Mouse (Mus musculus): Measurements from ENCODE around the gene Stk10. TPM values are rescaled to one million over a fixed set of nuclear protein-coding genes. Genes with fewer than 3 reads are reported as not detected.

Stk10 gene
- polyA plus RNA-seq, 1 experiment: 7.2 TPM

DNA sequence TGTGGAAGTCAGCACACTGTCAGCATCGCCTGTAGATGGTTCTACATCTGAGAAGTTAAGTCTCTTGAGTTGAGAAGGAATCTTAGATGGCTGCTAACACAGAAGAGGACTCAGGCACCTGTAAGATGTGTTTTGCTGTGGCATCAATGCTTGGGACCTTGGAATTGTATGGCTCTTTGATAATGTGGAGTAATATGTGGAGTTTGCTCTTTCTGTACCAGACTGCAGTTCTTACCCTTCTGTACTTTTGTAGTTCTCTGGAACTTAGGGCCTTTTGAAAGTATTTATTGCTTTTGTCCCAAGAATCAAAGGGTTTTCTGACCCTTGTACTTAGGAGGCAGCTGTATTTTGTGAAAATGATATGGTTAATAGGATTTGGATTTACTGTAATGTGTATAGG is 118.6 kb downstream of the Stk10 start:
- H3K4me3 ChIP-seq (ENCODE audit: low read depth, low read length): no peak overlapping the region
- peaks cover 5% of the 10 kb centered on the region for H3K4me1 ChIP-seq (ENCODE audit: control insufficient read depth, insufficient read depth, low read length)
- TF ChIP-seq EP300 (IDR thresholded peaks at IDR 0.05; ENCODE audit: insufficient read depth, low read depth, low read length) (no peak), CTCF (IDR thresholded peaks at IDR 0.05; ENCODE audit: low read depth, low read length) (no peak), POLR2A (IDR thresholded peaks at IDR 0.05; ENCODE audit: insufficient read depth, low read length) (no peak)
- H3K9me3 ChIP-seq (replicated peaks; ENCODE audit: control insufficient read depth, insufficient read depth, low read length, poor library complexity, severe bottlenecking): no peaks in the 10 kb centered on the region
- no peak overlapping the region for H3K9ac ChIP-seq (ENCODE audit: low read depth, poor library complexity, severe bottlenecking)
- H3K36me3 ChIP-seq (ENCODE audit: control insufficient read depth, insufficient read depth, low read length, poor library complexity, severe bottlenecking): no peaks in the 10 kb centered on the region
- H3K27me3 ChIP-seq (ENCODE audit: control insufficient read depth, insufficient read depth, low read length, poor library complexity, severe bottlenecking): no peaks in the 10 kb centered on the region; the same call in 1 of the 2 replicates
- H3K27ac ChIP-seq (ENCODE audit: insufficient read depth, low read length): no peak overlapping the region

- Histone ChIP-seq H3K27ac (ENCODE audit: insufficient read depth, low read length) (no peak overlapping the region), H3K4me1 (ENCODE audit: control insufficient read depth, insufficient read depth, low read length) (peaks cover 1% of the 10 kb centered on the region), H3K4me3 (ENCODE audit: low read depth, low read length) (no peak overlapping the region), H3K36me3 (ENCODE audit: control insufficient read depth, insufficient read depth, low read length, poor library complexity, severe bottlenecking) (no peaks in the 10 kb centered on the region), H3K9ac (ENCODE audit: low read depth, poor library complexity, severe bottlenecking) (no peak overlapping the region), H3K9me3 (replicated peaks; ENCODE audit: control insufficient read depth, insufficient read depth, low read length, poor library complexity, severe bottlenecking) (no peaks in the 10 kb centered on the region), H3K27me3 (ENCODE audit: control insufficient read depth, insufficient read depth, low read length, poor library complexity, severe bottlenecking) (no peaks in the 10 kb centered on the region)
- TF ChIP-seq CTCF (IDR thresholded peaks at IDR 0.05; ENCODE audit: low read depth, low read length) (no peak), EP300 (IDR thresholded peaks at IDR 0.05; ENCODE audit: insufficient read depth, low read depth, low read length) (no peak), POLR2A (IDR thresholded peaks at IDR 0.05; ENCODE audit: insufficient read depth, low read length) (no peak)
These were observed 129.1 kb downstream of the Stk10 start for GRCm38 (mm10) chr11:32662082-32662656.

- TF ChIP-seq EP300 (IDR thresholded peaks at IDR 0.05; ENCODE audit: insufficient read depth, low read depth, low read length): no peak
- TF ChIP-seq POLR2A (IDR thresholded peaks at IDR 0.05; ENCODE audit: insufficient read depth, low read length): no peak
- TF ChIP-seq CTCF (IDR thresholded peaks at IDR 0.05; ENCODE audit: low read depth, low read length): no peak
- Histone ChIP-seq H3K4me1 (ENCODE audit: control insufficient read depth, insufficient read depth, low read length) (peaks cover 1% of the 10 kb centered on the region), H3K27ac (ENCODE audit: insufficient read depth, low read length) (no peak overlapping the region), H3K9me3 (replicated peaks; ENCODE audit: control insufficient read depth, insufficient read depth, low read length, poor library complexity, severe bottlenecking) (no peaks in the 10 kb centered on the region), H3K27me3 (ENCODE audit: control insufficient read depth, insufficient read depth, low read length, poor library complexity, severe bottlenecking) (no peaks in the 10 kb centered on the region), H3K36me3 (ENCODE audit: control insufficient read depth, insufficient read depth, low read length, poor library complexity, severe bottlenecking) (peaks cover 2% of the 10 kb centered on the region; the same call in 1 of the 2 replicates), H3K4me3 (ENCODE audit: low read depth, low read length) (no peak overlapping the region), H3K9ac (ENCODE audit: low read depth, poor library complexity, severe bottlenecking) (no peak overlapping the region)
These were observed 132.5 kb downstream of the Stk10 start for GRCm38 (mm10) chr11:32665639-32666038.

- Histone ChIP-seq H3K36me3 (ENCODE audit: control insufficient read depth, insufficient read depth, low read length, poor library complexity, severe bottlenecking) (peaks cover 2% of the 10 kb centered on the region; the same call in 1 of the 2 replicates), H3K9ac (ENCODE audit: low read depth, poor library complexity, severe bottlenecking) (no peak overlapping the region), H3K27ac (ENCODE audit: insufficient read depth, low read length) (no peak overlapping the region), H3K9me3 (replicated peaks; ENCODE audit: control insufficient read depth, insufficient read depth, low read length, poor library complexity, severe bottlenecking) (no peaks in the 10 kb centered on the region), H3K4me3 (ENCODE audit: low read depth, low read length) (no peak overlapping the region), H3K4me1 (ENCODE audit: control insufficient read depth, insufficient read depth, low read length) (peaks cover 6% of the 10 kb centered on the region), H3K27me3 (ENCODE audit: control insufficient read depth, insufficient read depth, low read length, poor library complexity, severe bottlenecking) (no peaks in the 10 kb centered on the region)
- TF ChIP-seq EP300 (IDR thresholded peaks at IDR 0.05; ENCODE audit: insufficient read depth, low read depth, low read length) (no peak), POLR2A (IDR thresholded peaks at IDR 0.05; ENCODE audit: insufficient read depth, low read length) (no peak), CTCF (IDR thresholded peaks at IDR 0.05; ENCODE audit: low read depth, low read length) (no peak)
These were observed 133.9 kb downstream of the Stk10 start for GRCm38 (mm10) chr11:32666983-32667382.

- H3K9ac ChIP-seq (ENCODE audit: low read depth, poor library complexity, severe bottlenecking): no peak overlapping the region
- H3K27me3 ChIP-seq (ENCODE audit: control insufficient read depth, insufficient read depth, low read length, poor library complexity, severe bottlenecking): no peaks in the 10 kb centered on the region
- no peak for TF ChIP-seq EP300 (IDR thresholded peaks at IDR 0.05; ENCODE audit: insufficient read depth, low read depth, low read length)
- TF ChIP-seq POLR2A (IDR thresholded peaks at IDR 0.05; ENCODE audit: insufficient read depth, low read length): no peak
- no peak for TF ChIP-seq CTCF (IDR thresholded peaks at IDR 0.05; ENCODE audit: low read depth, low read length)
- no peak overlapping the region for H3K27ac ChIP-seq (ENCODE audit: insufficient read depth, low read length)
- no peak overlapping the region for H3K4me3 ChIP-seq (ENCODE audit: low read depth, low read length)
- H3K4me1 ChIP-seq (ENCODE audit: control insufficient read depth, insufficient read depth, low read length): peaks cover 4% of the 10 kb centered on the region
- H3K9me3 ChIP-seq (replicated peaks; ENCODE audit: control insufficient read depth, insufficient read depth, low read length, poor library complexity, severe bottlenecking): no peaks in the 10 kb centered on the region
- peaks cover 2% of the 10 kb centered on the region; the same call in 1 of the 2 replicates for H3K36me3 ChIP-seq (ENCODE audit: control insufficient read depth, insufficient read depth, low read length, poor library complexity, severe bottlenecking)
These were observed 138.4 kb downstream of the Stk10 start for GRCm38 (mm10) chr11:32671480-32671879.

Other genes with a start within 250 kb of the Stk10 start
- 1.2 and 1.6 TPM in 2 replicates for gene Hba-a1, start 249.8 kb upstream of the Stk10 start, polyA plus RNA-seq (2011; ENCODE audit: insufficient read depth, insufficient read length, low read depth, missing spikeins)
- gene Hbq1b, start 246.3 kb upstream of the Stk10 start, polyA plus RNA-seq (2011; ENCODE audit: insufficient read depth, insufficient read length, low read depth, missing spikeins): not detected in 2 replicates
- 5.6 and 10.3 TPM in 2 replicates for gene Hba-a2, start 236.8 kb upstream of the Stk10 start, polyA plus RNA-seq (2011; ENCODE audit: insufficient read depth, insufficient read length, low read depth, missing spikeins)
- not detected in 2 replicates for gene Hbq1a, start 233.2 kb upstream of the Stk10 start, polyA plus RNA-seq (2011; ENCODE audit: insufficient read depth, insufficient read length, low read depth, missing spikeins)
- gene Sh3pxd2b, start 185.5 kb upstream of the Stk10 start, polyA plus RNA-seq (2011; ENCODE audit: insufficient read depth, insufficient read length, low read depth, missing spikeins): 5.9 and 6.1 TPM in 2 replicates
- gene Ubtd2, start 77.9 kb upstream of the Stk10 start, polyA plus RNA-seq (2011; ENCODE audit: insufficient read depth, insufficient read length, low read depth, missing spikeins): 25.1 and 25.9 TPM in 2 replicates
- gene Efcab9, start 1.2 kb upstream of the Stk10 start, polyA plus RNA-seq (2011; ENCODE audit: insufficient read depth, insufficient read length, low read depth, missing spikeins): not detected in 2 replicates
- gene Fbxw11, start 109.4 kb downstream of the Stk10 start, polyA plus RNA-seq (2011; ENCODE audit: insufficient read depth, insufficient read length, low read depth, missing spikeins): 59.6 and 65.0 TPM in 2 replicates